Mouse (Mus musculus) neural tube, embryonic 12.5 days (tissue): ENCODE measurements at regions not wholly inside any gene's neighbourhood (a gene's known extent, or its start where the extent isn't known, plus 50 kb on each side); places are given as distances from the start of the nearest gene placed in this dataset.

Source experiments
- ATAC-seq: fragments of 200-750 bp; cut with Nextera tagmentation; 2 replicates; pipeline ENCODE4 v1.8.0; 2017; ENCODE audit warnings: low read depth, mild to moderate bottlenecking, moderate TSS enrichment, moderate library complexity; ENCODE audit not compliant: low FRiP score
- H3K27ac ChIP-seq: fragments of 300-500 bp; sonication (generic); 2 replicates; pipeline ENCODE4 v1.5.1; 2016
- H3K27me3 ChIP-seq: fragments of 300-500 bp; sonication (generic); replicated peaks from 2 replicates; pipeline ENCODE4 v1.6.1; 2016; ENCODE audit warnings: mild to moderate bottlenecking
- H3K36me3 ChIP-seq: fragments of 300-500 bp; sonication (generic); 2 replicates; pipeline ENCODE4 v1.6.1; 2016; ENCODE audit warnings: mild to moderate bottlenecking
- H3K4me1 ChIP-seq: fragments of 300-500 bp; sonication (generic); 2 replicates; pipeline ENCODE4 v1.6.1; 2016
- H3K4me2 ChIP-seq: fragments of 300-500 bp; sonication (generic); replicated peaks from 2 replicates; pipeline ENCODE4 v1.6.1; 2016; ENCODE audit warnings: mild to moderate bottlenecking
- H3K4me3 ChIP-seq: fragments of 300-500 bp; sonication (generic); 2 replicates; pipeline ENCODE4 v1.5.1; 2016
- H3K9ac ChIP-seq: fragments of 300-500 bp; sonication (generic); 2 replicates; pipeline ENCODE4 v1.6.1; 2016; ENCODE audit warnings: mild to moderate bottlenecking
- H3K9me3 ChIP-seq: fragments of 300-500 bp; sonication (generic); 2 replicates; pipeline ENCODE4 v1.6.1; 2016; ENCODE audit warnings: mild to moderate bottlenecking
- whole genome bisulfite sequencing: fragments of 180-500 bp; shearing (Covaris S2); methylation state at CpG from one replicate; pipeline ENCODE4 v1.1.7; 2016; 5-methylcytosine and 5-hydroxymethylcytosine counted together

DNA sequence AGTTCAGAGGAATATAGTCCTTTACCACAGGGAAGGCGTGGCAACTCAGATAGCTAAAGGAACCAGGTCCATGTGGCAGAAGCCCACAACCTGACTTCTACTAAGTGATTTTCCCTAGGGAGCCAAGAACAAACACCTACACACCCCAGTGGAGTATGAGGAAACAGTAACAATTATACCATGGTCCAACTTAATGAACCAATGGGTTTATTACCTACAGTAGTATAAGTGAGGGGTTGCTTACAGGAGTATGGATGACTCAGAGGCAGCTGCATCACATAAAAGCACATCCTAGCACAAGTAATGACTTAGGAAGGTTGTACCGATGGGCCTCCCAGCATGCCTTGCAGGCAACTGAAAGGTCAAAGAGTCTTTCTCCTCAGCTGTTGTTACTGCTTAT lies 98.7 kb upstream of the Cul1 start:
- no peak overlapping the region for H3K9ac ChIP-seq
- H3K27me3 ChIP-seq, result no peaks in the 10 kb centered on the region
- no peak for ATAC-seq
- H3K9me3 ChIP-seq, result no peaks in the 10 kb centered on the region
- H3K4me1 ChIP-seq, result no peaks in the 10 kb centered on the region
- no peak overlapping the region for H3K4me2 ChIP-seq
- WGBS, result 96% methylated on average over 2 of the region's 2 CpGs
- no peak overlapping the region for H3K4me3 ChIP-seq
- no peak overlapping the region for H3K27ac ChIP-seq
- H3K36me3 ChIP-seq, result no peaks in the 10 kb centered on the region

DNA sequence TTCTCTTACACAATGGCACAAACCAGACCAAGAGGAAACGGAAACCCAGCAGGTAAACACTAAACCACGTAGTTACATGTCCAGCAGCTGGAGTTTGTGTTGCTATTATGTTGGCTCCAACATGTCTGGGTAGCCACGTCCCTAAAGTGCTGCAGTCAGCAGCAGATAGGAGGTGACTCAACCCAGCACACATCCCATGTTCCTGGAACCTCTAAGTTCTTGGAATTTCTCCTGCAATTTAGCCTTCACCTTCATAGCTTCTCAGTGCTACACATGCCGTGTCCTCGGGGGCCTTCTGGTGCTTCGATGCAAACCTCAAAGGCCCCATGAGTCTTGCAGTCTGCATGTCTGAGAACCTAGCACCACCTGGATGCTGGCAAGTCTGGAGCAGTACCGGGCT lies 97.7 kb upstream of the Cul1 start:
- WGBS, result 90% methylated on average over 7 of the region's 7 CpGs
- no peak overlapping the region for H3K4me3 ChIP-seq
- H3K4me2 ChIP-seq, result no peak overlapping the region
- no peaks in the 10 kb centered on the region for H3K9me3 ChIP-seq
- no peaks in the 10 kb centered on the region for H3K27me3 ChIP-seq
- no peaks in the 10 kb centered on the region for H3K4me1 ChIP-seq
- ATAC-seq, result no peak
- H3K36me3 ChIP-seq, result no peaks in the 10 kb centered on the region
- no peak overlapping the region for H3K9ac ChIP-seq
- H3K27ac ChIP-seq, result no peak overlapping the region

DNA sequence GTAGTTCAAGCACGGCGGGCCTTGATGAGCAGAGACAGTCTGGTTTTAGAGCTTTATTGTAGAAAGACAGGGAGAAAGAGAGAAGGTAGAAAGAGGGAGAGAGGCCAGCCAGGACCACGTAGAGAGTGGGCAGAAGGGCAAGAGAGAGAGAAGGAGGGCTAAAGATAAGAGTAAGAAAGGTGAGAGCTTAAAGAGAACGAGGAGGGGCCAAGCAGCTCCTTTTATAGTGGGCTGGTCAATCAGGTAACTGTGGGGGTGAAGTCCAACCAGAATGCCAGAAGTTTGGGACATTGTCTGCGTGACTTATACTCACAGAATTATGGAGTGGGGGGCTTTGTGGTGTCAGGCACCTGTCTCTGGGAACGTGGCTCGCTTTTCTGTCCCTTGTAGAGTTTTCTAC lies 96.7 kb upstream of the Cul1 start:
- H3K27me3 ChIP-seq, result no peaks in the 10 kb centered on the region
- H3K4me1 ChIP-seq, result no peaks in the 10 kb centered on the region
- no peak overlapping the region for H3K4me2 ChIP-seq
- H3K9me3 ChIP-seq, result no peaks in the 10 kb centered on the region
- no peak overlapping the region for H3K9ac ChIP-seq
- H3K27ac ChIP-seq, result no peak overlapping the region
- 74% methylated on average over 7 of the region's 7 CpGs for WGBS
- H3K4me3 ChIP-seq, result no peak overlapping the region
- no peak for ATAC-seq
- no peaks in the 10 kb centered on the region for H3K36me3 ChIP-seq

DNA sequence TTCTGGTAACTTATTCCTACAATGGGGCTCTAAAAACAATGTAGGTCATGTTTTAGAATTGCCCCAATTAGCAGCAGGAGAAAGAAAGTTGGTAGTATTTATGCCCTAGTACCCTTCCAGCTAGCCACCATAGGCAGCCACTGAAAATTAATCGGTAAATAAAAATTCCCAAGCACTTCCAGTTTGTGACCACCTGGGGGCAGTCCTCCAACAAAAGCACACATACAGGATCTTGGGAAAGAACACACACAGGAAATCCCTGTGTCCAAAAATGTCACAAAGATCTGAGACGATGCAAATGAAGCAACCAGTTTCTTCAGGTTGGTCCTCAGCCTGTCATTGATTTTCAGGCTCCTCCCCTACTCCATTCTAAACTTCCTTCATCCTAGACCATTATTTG lies 94.5 kb upstream of the Cul1 start:
- Histone ChIP-seq H3K4me1 (no peaks in the 10 kb centered on the region), H3K4me3 (no peak overlapping the region), H3K27me3 (no peaks in the 10 kb centered on the region), H3K9me3 (no peaks in the 10 kb centered on the region), H3K27ac (no peak overlapping the region), H3K9ac (no peak overlapping the region), H3K36me3 (no peaks in the 10 kb centered on the region), H3K4me2 (no peak overlapping the region)
- no peak for ATAC-seq
- WGBS, result 41% methylated on average over 2 of the region's 2 CpGs

DNA sequence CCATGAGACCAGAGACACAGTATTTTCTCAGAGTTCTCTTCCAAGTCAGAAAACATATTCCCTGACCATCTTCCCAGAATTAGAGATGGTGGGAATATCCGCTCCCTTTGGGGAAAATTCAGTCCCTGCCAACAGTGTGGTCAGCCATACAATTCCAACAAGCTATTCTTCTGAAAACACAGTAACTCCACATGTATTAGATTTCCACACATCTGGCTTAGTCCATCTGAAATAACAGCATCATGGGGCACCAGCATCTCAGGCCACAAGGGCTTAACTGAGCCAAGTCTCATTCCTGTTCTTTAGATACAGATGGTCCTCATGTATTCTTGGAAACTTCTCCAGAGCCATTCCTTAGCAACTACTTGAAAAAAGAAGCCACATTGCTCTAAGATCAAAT lies 89.2 kb upstream of the Cul1 start:
- Histone ChIP-seq H3K9ac (no peak overlapping the region), H3K9me3 (no peaks in the 10 kb centered on the region), H3K36me3 (no peaks in the 10 kb centered on the region), H3K4me1 (peaks cover 13% of the 10 kb centered on the region), H3K27me3 (no peaks in the 10 kb centered on the region), H3K4me2 (no peak overlapping the region), H3K27ac (no peak overlapping the region), H3K4me3 (no peak overlapping the region)
- 84% methylated on average over 1 of the region's 1 CpGs for WGBS
- no peak for ATAC-seq

DNA sequence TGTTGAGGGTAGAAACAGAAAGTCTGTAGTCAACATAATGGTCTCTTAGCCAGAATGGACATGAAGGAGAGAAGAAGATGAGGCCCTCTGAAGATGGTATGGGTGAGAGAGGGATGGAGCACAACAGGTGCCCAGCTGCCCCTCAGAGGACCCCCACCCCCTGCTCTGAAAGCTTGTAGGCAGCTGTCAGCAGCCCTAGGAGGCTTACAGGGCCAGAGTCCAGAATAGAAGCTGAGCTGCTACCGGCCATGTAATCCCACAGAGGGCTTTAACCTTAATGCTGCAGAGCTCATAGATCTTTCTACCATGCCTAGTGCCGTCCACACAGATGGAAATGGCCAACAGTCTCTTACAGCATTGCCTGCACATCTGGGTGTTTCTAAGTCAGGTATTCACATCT lies 88.6 kb upstream of the Cul1 start:
- H3K27ac ChIP-seq, result no peak overlapping the region
- 53% methylated on average over 2 of the region's 2 CpGs for WGBS
- ATAC-seq, result no peak

DNA sequence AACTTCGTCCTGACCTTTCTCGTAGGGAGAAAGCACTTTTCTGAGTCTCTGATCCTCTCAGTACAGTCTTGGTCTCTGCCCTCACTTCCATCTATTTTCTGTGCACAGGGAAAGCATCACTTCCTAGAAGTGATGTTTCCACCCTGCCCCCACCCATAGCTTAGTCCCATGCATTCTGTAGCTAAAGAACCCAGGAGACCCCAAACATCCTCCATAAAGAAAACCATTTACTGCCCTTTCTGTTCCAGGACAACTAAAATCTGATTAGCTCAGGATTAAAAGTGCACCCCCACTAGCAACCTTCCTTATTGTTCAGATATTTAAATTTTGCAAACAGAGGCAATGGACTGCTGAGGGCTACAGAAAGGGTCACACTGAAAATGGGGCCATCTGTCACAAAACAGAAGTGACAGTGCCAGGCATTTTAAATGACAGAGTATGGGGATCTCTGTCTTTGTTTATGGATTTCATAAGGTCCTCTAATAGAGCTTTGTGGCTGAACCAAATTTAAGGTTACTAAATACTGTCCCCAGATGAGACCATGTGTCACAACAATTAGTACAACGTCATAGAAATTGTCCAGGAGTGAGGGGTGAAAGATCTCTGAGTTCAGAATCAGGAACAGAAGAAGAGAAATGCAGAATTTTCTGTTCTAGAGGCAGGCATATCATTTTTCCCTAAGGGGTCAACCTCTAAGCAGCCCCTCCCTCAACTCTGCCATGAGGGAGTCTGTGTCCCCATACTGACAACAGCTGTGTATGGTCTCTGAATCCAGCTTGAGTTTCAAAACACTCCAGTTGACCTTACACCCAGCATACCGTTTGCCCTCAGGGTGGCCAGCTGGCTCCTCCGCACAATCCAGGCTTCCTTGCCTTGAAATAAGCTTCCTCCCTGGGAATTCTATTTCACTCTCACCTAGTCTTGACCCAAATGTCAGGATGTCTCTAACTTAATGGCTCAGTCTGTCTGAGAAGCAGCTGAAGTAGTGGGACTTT lies 87.2 kb upstream of the Cul1 start:
- no peak overlapping the region for H3K4me3 ChIP-seq
- peaks cover 13% of the 10 kb centered on the region for H3K4me1 ChIP-seq
- WGBS, result 55% methylated on average over 5 of the region's 5 CpGs
- H3K4me2 ChIP-seq, result no peak overlapping the region
- H3K9me3 ChIP-seq, result no peaks in the 10 kb centered on the region
- no peak overlapping the region for H3K27ac ChIP-seq
- ATAC-seq, result peak; percentile 62; the same call in 1 of the 2 replicates
- no peaks in the 10 kb centered on the region for H3K36me3 ChIP-seq
- no peaks in the 10 kb centered on the region for H3K27me3 ChIP-seq
- H3K9ac ChIP-seq, result no peak overlapping the region

More for the DNA sequence above, 88.6 kb upstream of the Cul1 start:
- H3K36me3 ChIP-seq, result no peaks in the 10 kb centered on the region
- no peak overlapping the region for H3K4me3 ChIP-seq
- no peaks in the 10 kb centered on the region for H3K9me3 ChIP-seq
- H3K4me1 ChIP-seq, result peaks cover 13% of the 10 kb centered on the region
- no peaks in the 10 kb centered on the region for H3K27me3 ChIP-seq
- H3K4me2 ChIP-seq, result no peak overlapping the region
- H3K9ac ChIP-seq, result no peak overlapping the region

DNA sequence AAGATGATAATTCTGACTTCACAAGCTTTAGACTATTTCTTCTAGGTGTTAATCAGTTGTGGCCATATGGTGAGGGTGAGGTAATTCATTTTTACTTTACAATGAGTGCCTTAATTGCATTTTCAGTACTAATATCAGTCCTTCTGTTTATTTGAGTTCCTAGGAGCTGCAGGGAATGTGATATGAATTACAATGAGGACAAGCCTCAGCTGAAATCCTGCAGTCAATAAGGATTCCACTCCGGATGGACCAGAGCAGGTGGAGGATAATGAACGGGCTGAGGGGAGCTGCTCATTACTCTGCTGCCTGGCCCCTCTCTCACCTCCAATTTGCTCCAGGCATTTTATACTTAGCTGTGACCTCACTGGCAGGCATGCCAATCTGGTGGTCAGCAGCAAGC lies 85.7 kb upstream of the Cul1 start:
- H3K4me1 ChIP-seq, result peaks cover 13% of the 10 kb centered on the region
- H3K27me3 ChIP-seq, result no peaks in the 10 kb centered on the region
- H3K36me3 ChIP-seq, result no peaks in the 10 kb centered on the region
- H3K9me3 ChIP-seq, result no peaks in the 10 kb centered on the region
- H3K9ac ChIP-seq, result no peak overlapping the region
- no peak overlapping the region for H3K4me2 ChIP-seq
- peak; percentile 67 for ATAC-seq
- H3K4me3 ChIP-seq, result no peak overlapping the region
- H3K27ac ChIP-seq, result peak overlapping the region; percentile 26; the same call in 1 of the 2 replicates
- 32% methylated on average over 2 of the region's 2 CpGs for WGBS

DNA sequence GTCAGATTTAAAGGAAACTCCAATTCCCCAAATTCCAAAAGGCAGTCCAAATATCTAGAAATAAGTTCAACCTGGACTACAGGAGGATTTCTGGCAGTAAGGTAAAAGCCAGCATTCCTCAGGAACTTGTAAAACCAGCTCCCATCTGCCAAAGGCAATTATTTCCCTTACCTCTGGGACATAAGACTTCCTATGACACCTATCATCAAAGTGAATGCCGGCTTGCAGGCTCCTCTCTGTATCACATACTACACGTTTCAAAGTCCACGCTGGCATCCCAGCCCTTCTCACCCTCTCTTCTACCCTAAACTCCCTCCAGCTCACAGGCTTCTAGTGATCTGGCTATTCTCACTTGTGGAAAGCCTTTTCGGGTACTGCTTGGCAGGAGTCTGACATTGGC lies 77.5 kb upstream of the Cul1 start:
- H3K9me3 ChIP-seq, result no peaks in the 10 kb centered on the region
- no peaks in the 10 kb centered on the region for H3K27me3 ChIP-seq
- no peak overlapping the region for H3K4me3 ChIP-seq
- no peak overlapping the region for H3K9ac ChIP-seq
- no peak overlapping the region for H3K27ac ChIP-seq
- WGBS, result 86% methylated on average over 4 of the region's 4 CpGs
- no peak overlapping the region for H3K4me2 ChIP-seq
- H3K36me3 ChIP-seq, result no peaks in the 10 kb centered on the region
- no peak for ATAC-seq
- no peaks in the 10 kb centered on the region for H3K4me1 ChIP-seq

DNA sequence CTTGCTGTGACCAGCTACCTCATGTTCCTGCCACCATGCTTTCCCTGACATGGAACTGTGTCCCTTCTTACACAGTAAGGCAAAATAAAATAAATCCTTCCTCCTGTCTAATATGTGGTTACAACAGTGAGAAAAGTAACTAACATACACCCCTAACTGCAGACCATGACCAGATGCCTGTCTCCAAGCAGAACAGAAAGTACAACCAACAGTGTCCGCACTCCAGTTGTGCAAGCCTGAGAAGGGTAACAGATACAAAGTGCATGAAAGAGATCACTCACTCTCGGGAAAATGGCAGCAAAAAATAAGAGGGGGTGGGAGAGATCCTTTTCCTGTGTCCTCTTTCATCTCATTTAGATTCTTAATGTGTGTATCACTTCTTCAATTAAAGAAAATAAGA lies 71.7 kb upstream of the Cul1 start:
- H3K9me3 ChIP-seq, result no peaks in the 10 kb centered on the region
- H3K4me3 ChIP-seq, result no peak overlapping the region
- 80% methylated on average over 2 of the region's 2 CpGs for WGBS
- no peak for ATAC-seq
- no peaks in the 10 kb centered on the region for H3K36me3 ChIP-seq
- H3K4me1 ChIP-seq, result no peaks in the 10 kb centered on the region
- H3K27ac ChIP-seq, result no peak overlapping the region
- no peaks in the 10 kb centered on the region for H3K27me3 ChIP-seq
- no peak overlapping the region for H3K4me2 ChIP-seq
- H3K9ac ChIP-seq, result no peak overlapping the region

DNA sequence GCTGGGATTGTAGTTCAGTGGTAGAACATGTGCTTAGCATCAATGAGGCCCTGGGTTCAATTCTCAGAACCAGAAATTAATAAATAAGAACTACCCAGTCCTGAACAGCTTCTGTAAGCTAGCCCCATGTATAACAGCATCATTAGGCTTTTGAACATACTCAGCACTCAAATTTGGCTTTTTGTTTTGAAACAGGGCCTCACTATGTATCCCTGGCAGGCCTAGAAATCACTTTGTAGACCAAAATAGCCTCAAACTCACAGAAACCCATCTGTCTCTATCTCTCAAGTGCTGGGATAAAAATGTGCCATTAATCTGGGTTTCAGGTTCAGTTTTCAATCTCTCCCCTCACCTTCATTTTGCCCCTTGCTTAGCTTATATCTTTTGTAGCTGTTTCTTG lies 66.6 kb upstream of the Cul1 start:
- Histone ChIP-seq H3K4me3 (no peak overlapping the region), H3K36me3 (no peaks in the 10 kb centered on the region), H3K4me1 (no peaks in the 10 kb centered on the region), H3K9me3 (no peaks in the 10 kb centered on the region), H3K27me3 (no peaks in the 10 kb centered on the region), H3K27ac (no peak overlapping the region), H3K4me2 (no peak overlapping the region), H3K9ac (no peak overlapping the region)
- ATAC-seq, result no peak

DNA sequence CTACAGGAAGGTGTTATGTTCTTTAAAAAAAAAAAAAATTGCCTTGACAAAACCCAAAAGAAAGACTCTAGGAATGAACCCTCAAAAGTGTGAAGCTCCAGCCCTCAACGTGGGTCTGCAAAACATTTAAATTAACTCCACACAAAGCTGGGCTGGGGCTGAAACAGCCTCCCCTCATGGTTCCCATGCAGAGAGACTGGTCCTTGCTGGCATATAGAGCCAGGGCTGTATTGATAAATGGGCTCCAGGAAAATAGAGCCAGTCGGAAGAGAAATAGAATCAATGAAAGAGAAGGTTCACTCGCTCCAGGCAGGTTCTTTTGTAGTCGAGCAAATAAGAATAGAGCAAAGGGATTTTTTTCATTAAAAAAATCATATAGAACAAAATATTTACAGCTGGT lies 63.3 kb upstream of the Cul1 start:
- Histone ChIP-seq H3K9ac (no peak overlapping the region), H3K36me3 (no peaks in the 10 kb centered on the region), H3K27ac (no peak overlapping the region), H3K4me1 (no peaks in the 10 kb centered on the region), H3K4me3 (no peak overlapping the region), H3K4me2 (no peak overlapping the region), H3K9me3 (no peaks in the 10 kb centered on the region), H3K27me3 (no peaks in the 10 kb centered on the region)
- peak; percentile 58; the same call in 1 of the 2 replicates for ATAC-seq
- WGBS, result 30% methylated on average over 4 of the region's 4 CpGs

DNA sequence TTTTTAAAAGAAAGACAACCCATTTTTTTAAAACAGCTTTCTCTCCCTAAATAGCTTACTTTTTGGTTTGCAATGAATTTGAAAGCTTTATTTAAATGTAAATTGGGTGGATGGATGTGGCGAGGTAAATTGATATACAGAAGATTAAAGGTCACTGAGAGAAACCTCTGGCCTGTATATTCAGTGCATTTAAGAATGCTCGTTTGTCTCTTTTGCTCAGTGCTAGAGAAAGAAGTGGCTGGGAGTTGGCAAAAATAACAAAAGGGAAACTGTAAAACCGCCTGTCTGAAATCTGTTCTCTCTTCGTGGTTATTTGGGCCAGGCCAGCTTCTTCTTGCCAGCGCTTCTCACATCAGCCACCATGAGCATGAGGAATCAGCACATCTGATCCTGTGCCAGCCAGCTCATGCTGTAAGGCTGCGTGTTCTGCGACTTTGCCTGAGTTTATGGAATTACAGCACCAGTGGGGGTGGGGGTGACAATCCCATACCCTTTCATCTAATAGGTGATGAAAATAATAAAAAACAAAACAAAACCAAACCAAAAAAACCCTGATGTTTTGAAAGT lies 62.7 kb upstream of the Cul1 start:
- Histone ChIP-seq H3K9ac (no peak overlapping the region), H3K27me3 (no peaks in the 10 kb centered on the region), H3K27ac (no peak overlapping the region), H3K4me2 (peak overlapping the region; percentile 9; the same call in 1 of the 2 replicates), H3K4me3 (no peak overlapping the region), H3K9me3 (no peaks in the 10 kb centered on the region), H3K4me1 (no peaks in the 10 kb centered on the region), H3K36me3 (no peaks in the 10 kb centered on the region)
- peak; percentile 79; the same call in 1 of the 2 replicates for ATAC-seq
- 18% methylated on average over 7 of the region's 7 CpGs for WGBS
